In genomic region chr15:11995815-11996201, GRCm38 (mm10) we compare ENCODE assay signal across 8 mouse cellular contexts. TPM values are rescaled to one million over a fixed set of nuclear protein-coding genes. Genes with fewer than 3 reads are reported as not detected.
A peak's percentile ranks its signal among the peaks of the same experiment; 100 is the strongest.
DNase-seq lines count a peak whose midpoint lies in the region; ATAC-seq and TF ChIP-seq lines count a peak whose summit lies in the region.

No protein-coding gene starts in this region.

- H3K4me1 ChIP-seq in heart, embryonic 11.5 days (ENCODE audit: control insufficient read depth, insufficient read depth, low read length): 0 out of 2 replicates have a peak, but pooled peaks cover 7% of the 10 kb centered on the region
- H3K4me1 ChIP-seq in kidney, embryonic 15.5 days: peaks cover 27% of the 10 kb centered on the region
- H3K4me1 ChIP-seq in limb, embryonic 15.5 days: peaks cover 23% of the 10 kb centered on the region

- H3K4me3 ChIP-seq in heart, embryonic 11.5 days (ENCODE audit: low read depth, low read length): peak overlapping the region; percentile 95
- peak overlapping the region; percentile 100 for H3K4me3 ChIP-seq in kidney, embryonic 15.5 days (replicated peaks)
- peak overlapping the region; percentile 100 for H3K4me3 ChIP-seq in limb, embryonic 15.5 days

- peak; percentile 94 for DNase-seq in CD4-positive helper T cell, adult 2 months (ENCODE audit: low read depth, low spot score)
- peak; percentile 98 for DNase-seq in brain, embryonic 14.5 days (ENCODE audit: low read depth)
- peak; percentile 71 to 89 for DNase-seq in monocyte, adult 2 months (ENCODE audit: low read depth in 1 of 2, low spot score in 2 of 2)
- DNase-seq in spleen, postnatal 14 days (ENCODE audit: low spot score in 2 of 2): peak; percentile 88 to 93

- peaks cover 2% of the 10 kb centered on the region; the same call in 1 of the 2 replicates for H3K36me3 ChIP-seq in heart, embryonic 11.5 days (ENCODE audit: control insufficient read depth, insufficient read depth, low read length)
- peaks cover 23% of the 10 kb centered on the region for H3K36me3 ChIP-seq in kidney, embryonic 15.5 days
- H3K36me3 ChIP-seq in limb, embryonic 15.5 days: peaks cover 9% of the 10 kb centered on the region; the same call in 1 of the 2 replicates

- H3K9me3 ChIP-seq in heart, embryonic 11.5 days (replicated peaks; ENCODE audit: control insufficient read depth, low read length): no peaks in the 10 kb centered on the region
- no peaks in the 10 kb centered on the region for H3K9me3 ChIP-seq in kidney, embryonic 15.5 days (replicated peaks)
- H3K9me3 ChIP-seq in limb, embryonic 15.5 days: no peaks in the 10 kb centered on the region

- H3K9ac ChIP-seq in heart, embryonic 11.5 days (ENCODE audit: low read depth, low read length): peak overlapping the region; percentile 98
- peak overlapping the region; percentile 99 for H3K9ac ChIP-seq in kidney, embryonic 15.5 days
- H3K9ac ChIP-seq in limb, embryonic 15.5 days: peak overlapping the region; percentile 100

- WGBS in heart, embryonic 11.5 days (ENCODE audit: insufficient replicate concordance): under 1% methylated on average over 33 of the region's 33 CpGs
- under 1% methylated on average over 33 of the region's 33 CpGs for WGBS in kidney, embryonic 15.5 days
- WGBS in limb, embryonic 15.5 days: under 1% methylated on average over 33 of the region's 33 CpGs

- no peaks in the 10 kb centered on the region for H3K27me3 ChIP-seq in heart, embryonic 11.5 days (ENCODE audit: control insufficient read depth, insufficient read depth, low read length)
- H3K27me3 ChIP-seq in kidney, embryonic 15.5 days: no peaks in the 10 kb centered on the region
- H3K27me3 ChIP-seq in limb, embryonic 15.5 days: no peaks in the 10 kb centered on the region

- H3K27ac ChIP-seq in heart, embryonic 11.5 days (ENCODE audit: low read depth, low read length): peak overlapping the region; percentile 87
- H3K27ac ChIP-seq in kidney, embryonic 15.5 days: peak overlapping the region; percentile 92
- H3K27ac ChIP-seq in limb, embryonic 15.5 days: peak overlapping the region; percentile 92

- peak overlapping the region; percentile 62 for H3K4me2 ChIP-seq in heart, embryonic 11.5 days
- peak overlapping the region; percentile 64 for H3K4me2 ChIP-seq in kidney, embryonic 15.5 days
- peak overlapping the region; percentile 50 for H3K4me2 ChIP-seq in limb, embryonic 15.5 days

- peak; percentile 91 for TF ChIP-seq POLR2A in brain, embryonic 14.5 days (IDR thresholded peaks at IDR 0.05; ENCODE audit: borderline replicate concordance, extremely low read depth, insufficient read depth, insufficient read length, poor library complexity, severe bottlenecking)

- TF ChIP-seq CTCF in brain, embryonic 14.5 days (IDR thresholded peaks at IDR 0.05; ENCODE audit: borderline replicate concordance, extremely low read depth, insufficient read depth, insufficient read length): no peak

- peak; percentile 100 for ATAC-seq in erythroblast, adult 5-6 weeks (replicated peaks; ENCODE audit: low FRiP score, poor library complexity, severe bottlenecking)
- ATAC-seq in heart, embryonic 11.5 days (replicated peaks; ENCODE audit: insufficient number of reproducible peaks, low FRiP score, low TSS enrichment): peak; percentile 97
- ATAC-seq in kidney, embryonic 15.5 days (replicated peaks; ENCODE audit: low FRiP score): peak; percentile 98
- ATAC-seq in limb, embryonic 15.5 days (ENCODE audit: insufficient number of reproducible peaks, low FRiP score, low TSS enrichment, low read depth): peak; percentile 96

RNA-seq across cellular contexts. Expression of gene Sub1, which starts 1.0 kb away (rescaled TPM):
- polyA plus RNA-seq in brain, embryonic 14.5 days (2012; rRNA removed): 128 and 151 TPM in 2 replicates
- total RNA-seq in erythroblast, adult 5-6 weeks (2015; ENCODE audit: low replicate concordance): 113 and 151 TPM in 2 replicates
- 117 and 135 TPM in 2 replicates for total RNA-seq in erythroblast, adult 5-6 weeks (2017; ENCODE audit: low replicate concordance)
- polyA plus RNA-seq in heart, embryonic 11.5 days (2014; fragmentation: Nextera tagmentation; extraction: Ambion mirVana): 635 and 657 TPM in 2 replicates
- 721 and 865 TPM in 2 replicates for polyA plus RNA-seq in kidney, embryonic 15.5 days (2015; fragmentation: Nextera tagmentation; extraction: Ambion mirVana)
- polyA plus RNA-seq in limb, embryonic 15.5 days (2015; fragmentation: Nextera tagmentation; extraction: Ambion mirVana): 659 and 669 TPM in 2 replicates

Comparison
In these comparisons a context has a peak if more than half of its experiments do, and no peak if none do; other contexts are left out.
1. Peak in every context shown above with its lines: DNase-seq, ATAC-seq, H3K4me3 ChIP-seq and H3K27ac ChIP-seq.